Mouse (Mus musculus): ENCODE measurements around the gene Plekha7.
"Not testable (repeated sequence)": the region's sequence is repeated elsewhere in the genome, so short reads cannot be mapped to it uniquely, and the experiment has no call there.

The Plekha7 gene

DNA sequence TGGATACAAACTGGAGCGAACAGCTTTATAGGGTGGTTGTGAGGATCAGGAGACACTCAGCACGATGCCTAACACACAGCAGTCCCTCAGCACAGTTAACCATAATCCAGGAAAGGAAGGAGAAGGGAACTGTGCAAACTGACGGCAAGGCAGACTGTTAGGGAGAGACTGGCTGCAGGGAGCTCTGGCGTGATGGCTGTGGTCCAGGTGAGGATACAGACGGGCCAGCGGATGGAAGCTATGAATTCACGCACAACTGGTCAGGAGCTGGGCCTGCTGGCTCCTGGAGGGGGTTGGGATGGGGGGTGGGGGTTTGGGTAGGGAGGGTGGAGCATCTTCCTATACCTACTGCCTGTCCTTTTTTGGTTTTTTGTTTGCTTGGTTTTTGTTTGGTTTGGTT is 182.5 kb downstream of the Plekha7 start:
- DNase-seq, result no peak

DNA sequence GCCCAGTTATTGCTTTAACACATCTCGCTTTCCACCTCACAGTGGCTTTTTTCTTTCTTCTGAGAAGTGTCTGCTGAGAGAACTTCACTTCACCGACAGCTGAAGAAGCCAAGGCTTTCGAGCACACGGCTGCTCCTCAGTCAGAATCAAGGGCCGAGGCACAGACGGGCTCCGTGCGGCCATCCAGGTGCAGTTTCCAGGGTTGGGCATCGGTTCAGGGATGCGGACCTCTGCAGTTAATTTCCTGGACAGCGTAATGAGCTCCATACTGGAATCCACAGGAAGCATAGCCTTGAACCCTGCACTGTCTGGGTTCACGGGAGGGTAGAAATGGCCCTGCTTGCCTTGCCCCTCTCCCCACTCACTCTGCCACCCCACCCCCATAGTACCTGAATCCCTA is 184.1 kb downstream of the Plekha7 start:
- DNase-seq, result no peak

DNA sequence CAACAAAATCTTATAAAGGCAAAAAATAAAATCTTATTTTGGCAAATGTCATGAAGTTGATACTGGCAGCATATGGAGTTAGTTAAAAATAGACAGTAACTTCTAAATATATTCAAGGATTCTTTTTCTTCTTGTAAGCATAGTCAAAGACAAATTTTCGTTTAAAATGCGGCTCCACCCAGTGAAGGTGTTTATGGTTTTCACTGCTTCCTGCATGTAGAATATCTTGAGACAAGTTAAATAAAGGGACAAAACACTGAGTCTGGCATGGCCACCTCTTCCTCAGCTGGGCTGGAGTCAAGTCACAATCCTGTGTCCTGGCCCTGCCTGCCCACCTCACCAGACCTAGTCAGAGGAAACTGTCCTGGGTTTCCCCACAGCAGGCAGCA is 184.6 kb downstream of the Plekha7 start:
- DNase-seq, result no peak

DNA sequence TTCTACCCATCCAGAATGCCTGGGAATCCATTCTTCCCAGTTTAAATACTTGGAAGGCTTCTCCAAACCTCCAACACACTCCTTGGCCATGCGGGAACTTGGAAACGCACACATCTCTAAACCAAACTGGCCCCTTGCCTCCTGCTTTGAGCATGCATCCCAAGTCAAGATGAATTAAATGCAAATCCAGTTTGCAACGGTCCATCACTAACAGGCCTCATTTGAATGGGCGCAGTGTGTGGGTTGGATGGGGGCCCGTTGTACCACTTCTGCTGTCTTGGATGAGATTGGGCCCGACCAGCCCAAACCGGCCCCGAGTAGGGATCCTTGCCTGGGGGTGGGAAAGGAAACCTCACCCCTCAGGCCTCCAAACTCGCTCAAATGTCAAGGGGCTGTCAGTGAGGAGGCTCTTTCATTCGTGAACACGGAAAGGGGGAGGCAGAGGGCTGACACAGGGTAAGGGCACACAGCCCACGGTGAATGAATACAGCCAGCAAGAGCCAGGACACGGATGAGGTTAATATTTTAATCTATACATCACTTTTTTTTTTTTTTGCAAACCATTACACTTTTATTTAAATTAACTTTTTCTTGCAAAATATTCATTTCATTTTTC is 185.1 kb downstream of the Plekha7 start:
- no peak for DNase-seq

DNA sequence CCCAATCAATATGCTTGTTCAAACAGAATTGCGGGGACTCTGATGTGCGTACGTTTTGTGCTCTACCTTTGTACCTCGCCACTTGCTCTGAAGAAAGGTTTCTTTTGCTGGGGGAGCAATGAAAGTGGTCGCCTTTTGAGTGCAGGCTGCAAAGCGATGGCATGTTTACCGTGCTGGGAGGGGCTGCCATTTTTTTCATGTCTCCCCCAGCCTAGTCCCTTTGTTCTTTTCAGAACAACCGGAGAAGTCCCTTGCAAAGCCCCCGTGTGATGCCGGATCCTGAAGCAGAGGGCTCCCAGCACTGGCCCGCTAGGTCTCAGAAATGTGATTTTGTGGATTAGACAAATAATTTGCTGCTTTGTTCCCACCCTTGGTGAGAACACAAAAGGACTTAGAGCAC is 187.0 kb downstream of the Plekha7 start:
- no peak for DNase-seq

DNA sequence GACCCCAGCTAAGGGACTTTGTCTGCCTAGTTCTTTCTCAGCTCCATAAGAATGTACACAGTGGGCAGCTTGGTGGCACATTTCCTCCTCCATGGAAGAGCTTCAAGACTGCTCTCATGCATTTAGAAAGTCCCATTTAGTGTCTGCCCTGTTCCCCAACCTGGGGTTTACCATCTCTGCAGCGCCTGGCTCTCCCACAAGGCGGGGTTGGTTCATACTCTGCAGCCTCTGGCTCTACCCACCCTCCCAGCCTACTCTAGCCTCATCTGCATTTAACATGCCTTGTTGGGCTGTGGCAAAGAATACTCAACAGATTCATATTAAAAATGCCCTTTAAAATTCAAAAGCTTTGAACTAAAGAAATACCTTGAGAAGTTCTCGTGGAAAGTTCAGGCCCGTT is 187.4 kb downstream of the Plekha7 start:
- no peak for DNase-seq

DNA sequence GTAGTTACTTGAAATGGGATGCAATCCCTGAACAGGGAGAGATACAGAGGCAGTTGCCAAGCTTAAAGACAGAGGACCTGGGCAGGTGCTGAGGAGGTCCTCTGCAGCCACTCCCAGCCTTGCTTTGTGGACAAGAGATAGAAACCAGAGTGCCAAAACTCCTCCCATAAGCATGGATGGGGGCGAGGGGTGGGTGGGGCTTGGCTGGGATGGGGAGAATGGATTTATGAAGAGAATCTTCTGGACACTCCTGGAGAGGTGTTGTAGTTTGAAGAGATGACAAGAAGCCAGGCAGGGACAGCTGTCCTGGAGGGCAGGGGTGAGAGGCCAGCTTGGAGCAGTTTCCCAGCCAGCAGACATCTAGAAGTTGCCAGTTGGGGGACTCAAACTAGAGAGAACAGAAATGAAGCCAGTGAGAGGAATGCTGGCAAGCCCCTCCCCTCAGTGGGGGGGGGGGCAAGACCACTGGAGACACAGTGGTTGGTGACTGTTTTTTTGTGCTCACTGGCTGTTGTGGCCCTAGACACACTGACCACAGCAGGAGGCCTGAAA is 188.8 kb downstream of the Plekha7 start:
- DNase-seq, result no peak

DNA sequence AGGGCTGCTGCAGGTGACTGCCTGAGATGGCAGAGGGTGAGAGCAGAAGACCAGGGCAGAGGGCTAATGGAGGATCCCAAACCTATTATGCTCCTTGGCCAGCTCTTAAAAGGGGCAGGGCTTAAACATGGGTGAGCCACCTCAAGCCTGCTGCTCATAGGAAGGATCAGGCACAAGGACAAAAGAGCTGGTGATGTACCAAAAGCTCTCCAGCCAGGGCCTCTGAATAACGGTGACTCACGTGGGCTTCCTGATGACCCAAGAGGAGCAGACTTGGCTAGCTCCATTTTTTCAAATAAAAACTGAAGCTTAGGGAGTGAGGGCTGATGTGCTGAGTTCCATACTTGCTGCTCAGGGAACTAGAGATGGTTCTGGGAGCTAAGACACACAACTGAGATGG is 192.2 kb downstream of the Plekha7 start:
- DNase-seq, result no peak

DNA sequence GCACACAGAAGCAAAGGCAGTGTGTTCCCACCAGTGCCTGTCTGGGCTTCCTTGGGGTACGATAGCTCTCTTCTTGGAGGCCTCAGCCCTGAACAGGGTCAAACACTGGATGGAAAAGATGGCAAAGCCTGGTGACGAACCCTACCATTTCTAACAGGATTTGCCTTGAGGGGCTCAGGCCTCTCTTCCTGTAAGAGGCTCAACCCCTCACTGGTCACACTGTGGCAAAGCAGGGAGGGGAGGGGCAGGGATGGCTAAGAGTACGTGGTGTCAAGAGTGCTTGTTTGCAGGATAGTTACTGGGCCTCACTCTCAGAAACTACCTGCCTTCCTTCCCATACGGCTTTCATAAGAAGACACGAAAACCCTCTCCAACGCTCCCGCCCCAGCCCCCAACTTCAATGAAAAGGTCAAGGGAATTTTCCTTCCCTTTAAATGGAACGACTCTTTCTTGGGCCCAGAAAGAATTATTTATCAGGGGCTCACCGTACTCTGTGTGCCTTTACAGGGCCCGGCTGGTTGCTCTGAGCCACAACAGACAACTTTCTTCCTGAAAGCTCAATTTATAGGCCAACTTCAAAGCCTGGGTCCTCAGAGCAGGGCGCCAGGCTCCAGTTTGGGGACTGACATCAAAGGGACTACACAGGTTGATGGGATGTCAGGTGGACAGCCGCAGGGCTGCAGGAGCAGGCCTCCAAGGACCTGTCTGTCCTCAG is 192.8 kb downstream of the Plekha7 start:
- DNase-seq, result no peak

DNA sequence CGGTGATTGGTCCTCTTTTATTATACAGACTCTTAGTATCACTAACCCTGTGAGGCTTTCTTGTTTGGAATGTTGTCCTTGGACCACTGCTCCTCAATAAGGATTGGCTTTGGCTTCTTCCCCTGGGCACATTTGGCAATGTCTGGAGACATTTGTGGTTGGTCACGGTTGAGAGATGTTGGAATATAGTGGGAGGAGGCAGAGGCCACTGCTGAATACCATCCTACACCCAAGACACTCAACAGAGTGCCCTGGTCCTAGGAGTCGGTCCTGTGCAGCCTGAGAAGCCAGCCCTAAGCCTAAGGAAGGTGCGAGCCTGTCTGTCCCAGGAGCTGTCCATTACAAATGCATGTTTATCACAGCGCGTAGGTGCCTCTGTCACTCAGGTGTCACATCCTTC is 196.6 kb downstream of the Plekha7 start:
- no peak for DNase-seq

DNA sequence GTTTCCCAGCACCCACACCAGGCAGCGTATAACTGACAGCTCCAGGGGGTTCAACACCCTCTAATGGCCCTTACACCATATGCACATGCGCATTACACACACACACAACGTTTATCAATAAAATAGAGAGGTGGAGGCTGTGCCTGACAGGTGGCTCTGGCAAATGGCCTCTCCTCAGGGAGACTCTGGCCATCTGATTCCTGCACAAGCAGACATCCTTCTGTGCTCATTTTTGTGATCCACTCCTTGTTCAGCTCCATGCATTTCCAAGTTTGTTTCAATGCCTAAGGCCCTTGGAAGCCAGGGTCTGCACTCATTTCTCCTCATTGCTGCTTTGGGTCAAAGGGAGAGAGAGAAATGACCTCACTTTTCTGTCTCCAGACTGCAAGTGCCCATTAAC is 197.5 kb downstream of the Plekha7 start:
- DNase-seq, result no peak

DNA sequence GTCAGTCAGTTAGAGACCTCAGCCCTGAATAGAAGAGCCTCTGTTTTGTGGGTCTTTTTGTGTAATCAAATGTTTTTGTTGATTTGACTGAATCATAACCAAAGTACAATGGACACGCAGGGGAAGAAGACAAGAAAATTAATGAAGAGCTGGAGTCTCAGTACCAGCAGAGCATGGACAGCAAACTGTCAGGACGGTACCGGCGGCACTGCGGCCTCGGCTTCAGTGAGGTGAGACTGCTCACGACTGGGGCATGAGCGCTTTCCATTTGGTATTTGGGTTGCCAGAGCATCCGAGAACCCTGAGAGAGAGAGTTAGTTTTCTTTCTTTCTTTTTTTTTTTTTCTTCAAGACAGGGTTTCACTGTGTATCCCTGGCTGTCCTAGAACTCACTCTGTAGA is 205.1 kb downstream of the Plekha7 start:
- no peak for DNase-seq

DNA sequence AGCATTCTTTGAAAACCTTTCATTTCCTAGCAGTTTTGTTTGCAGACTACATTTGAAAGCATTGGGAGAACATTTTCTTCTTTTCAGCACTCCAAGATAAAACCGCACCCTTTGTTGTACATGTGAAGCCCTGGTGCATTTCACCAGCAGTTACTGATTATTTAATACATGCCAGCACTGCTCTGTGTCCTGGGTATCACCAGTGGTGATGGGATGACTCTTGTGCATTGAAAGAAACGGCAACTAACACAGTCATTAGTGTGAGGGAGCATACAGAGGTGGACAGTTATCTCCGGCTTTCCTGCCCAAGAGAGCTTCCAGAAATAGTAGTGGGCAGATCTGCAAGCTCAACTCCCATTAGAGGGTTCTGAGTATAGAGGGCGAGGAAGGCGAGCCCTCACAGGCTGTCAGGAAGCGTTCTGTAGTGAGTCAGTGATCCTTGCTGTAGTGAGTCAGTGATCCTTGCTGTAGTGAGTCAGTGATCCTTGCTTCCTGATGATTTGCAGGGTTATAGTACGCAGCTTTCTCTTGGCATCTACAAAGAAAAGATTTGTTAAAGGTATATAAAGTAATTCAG is 208.1 kb downstream of the Plekha7 start:
- DNase-seq, result no peak

DNA sequence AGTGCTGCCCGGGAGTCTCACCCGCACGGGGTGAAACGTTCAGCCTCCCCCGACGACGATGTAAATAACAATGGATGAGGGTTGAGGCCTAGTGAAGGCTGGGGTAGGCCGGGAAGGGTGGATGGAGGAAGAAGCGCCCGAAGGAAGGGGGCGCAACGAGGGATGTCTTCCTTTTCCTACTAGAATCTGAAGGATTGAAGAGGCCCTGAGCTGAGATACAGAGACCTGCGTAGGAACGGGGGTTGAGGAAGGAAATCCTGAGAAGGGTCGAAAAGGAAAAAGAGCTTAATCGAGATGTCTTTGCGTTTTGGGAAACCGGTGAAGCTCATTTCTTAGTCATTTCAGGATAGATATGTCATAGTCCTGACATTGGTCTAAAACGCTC is 214.7 kb downstream of the Plekha7 start:
- DNase-seq, result no peak

DNA sequence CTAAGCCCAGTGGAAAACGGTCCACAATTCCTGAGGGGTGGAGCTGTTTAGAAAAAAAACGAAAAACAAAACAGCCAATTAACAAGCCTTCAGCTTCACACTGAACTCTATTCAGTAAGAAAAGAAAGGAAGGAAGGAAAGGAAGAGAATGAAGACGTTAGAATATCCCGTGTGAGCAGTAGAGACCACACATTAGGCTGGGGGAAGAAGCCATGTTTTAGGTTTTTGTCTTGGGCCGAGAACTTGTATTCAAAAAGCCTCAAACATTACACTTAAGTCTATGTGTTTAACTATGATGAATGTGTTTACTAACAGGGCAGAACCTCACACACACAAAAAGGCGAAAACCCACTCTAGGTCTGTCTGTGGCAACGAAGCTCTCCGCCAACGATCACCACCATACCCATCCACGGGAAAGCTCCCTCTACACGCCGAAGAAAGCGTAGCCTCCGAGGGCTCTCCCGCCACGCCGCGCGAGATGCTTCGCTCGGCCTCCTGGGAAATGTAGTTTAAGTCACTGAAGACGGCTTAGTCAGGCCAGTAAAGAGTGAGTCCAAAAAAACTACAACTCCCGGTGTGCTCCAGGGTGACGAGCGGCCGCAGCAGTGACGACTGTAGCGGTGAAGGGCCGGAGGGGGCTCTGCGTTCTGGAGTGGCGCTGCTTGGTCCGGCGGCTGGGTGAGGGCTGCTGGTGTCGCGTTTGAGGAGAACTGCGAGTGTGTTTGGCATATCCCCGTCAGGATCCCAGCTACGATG is 215.3 kb downstream of the Plekha7 start:
- DNase-seq, result peak; percentile 92 to 96

DNA sequence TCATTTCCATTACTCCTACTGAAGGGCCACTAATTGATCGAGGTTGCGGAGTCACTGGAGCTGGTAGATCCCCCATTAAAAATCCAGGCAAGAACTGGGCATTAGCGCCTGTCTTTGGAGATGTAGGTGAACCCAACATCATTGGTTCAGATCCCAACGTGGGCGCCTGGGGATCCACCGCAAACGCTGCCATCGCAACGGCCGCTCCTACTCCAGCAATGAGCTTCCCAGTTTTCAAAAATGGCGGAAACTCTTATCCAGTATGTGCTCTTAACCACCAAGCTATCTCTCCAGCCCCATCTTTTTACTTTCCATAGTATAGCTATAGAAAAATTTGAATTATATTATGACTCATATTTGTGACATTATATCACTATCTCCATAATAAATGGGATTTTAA is 223.8 kb downstream of the Plekha7 start, which contains the start of gene Gm4353:
Gm4353 (minus strand) TSS at position 270 of the 400 bp plus-strand sequence.
- not testable (repeated sequence) for DNase-seq
